Mouse (Mus musculus): ENCODE results near the gene Ccdc170.

DNA sequence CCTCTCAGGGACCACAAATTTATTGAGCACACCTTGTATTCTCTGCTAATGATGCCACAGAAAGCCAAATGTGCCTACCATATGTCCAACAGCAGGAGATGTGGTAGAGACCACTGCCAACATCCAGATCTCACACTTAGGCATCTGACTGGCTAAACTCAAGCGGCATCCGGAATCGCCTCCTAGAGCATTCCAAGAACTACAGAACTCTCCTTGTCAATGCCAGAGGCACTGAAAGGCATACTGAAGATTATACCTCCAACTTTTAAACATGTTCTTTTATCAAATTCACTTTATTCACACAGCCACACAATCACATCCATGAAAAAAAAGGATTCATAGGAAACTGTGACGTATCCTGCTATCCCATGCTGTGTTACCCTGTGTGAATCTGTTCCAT, 88.5 kb downstream of the Ccdc170 start:
- no peak for TF ChIP-seq CTCF (IDR thresholded peaks at IDR 0.05)
- no peak for TF ChIP-seq POLR2A (IDR thresholded peaks at IDR 0.05; ENCODE audit: insufficient read depth, low read depth, low read length)
